Mouse (Mus musculus) gastrocnemius, adult 18-20 months (tissue): ENCODE measurements at regions not wholly inside any gene's neighbourhood (a gene's known extent, or its start where the extent isn't known, plus 50 kb on each side); places are given as distances from the start of the nearest gene placed in this dataset.

Experiments
- DNase-seq: peaks from one replicate; pipeline ENCODE4 v3.0.0; 2021; ENCODE audit warnings: low spot score

- DNase-seq = no peak
Measured at GRCm38 (mm10) chr11:12180351-12180750, 141.9 kb upstream of the Grb10 start.

GRCm38 (mm10) chr11:12172429-12172828 is 133.9 kb upstream of the Grb10 start:
- DNase-seq = no peak

- DNase-seq = peak; percentile 36
Measured at GRCm38 (mm10) chr11:12171312-12171711, 132.8 kb upstream of the Grb10 start.

- no peak for DNase-seq
Measured at GRCm38 (mm10) chr11:12168432-12168831, 129.9 kb upstream of the Grb10 start.
